Mouse (Mus musculus): ENCODE measurements at regions not wholly inside any gene's neighbourhood (a gene's known extent, or its start where the extent isn't known, plus 50 kb on each side); places are given as distances from the start of the nearest gene placed in this dataset.

DNA sequence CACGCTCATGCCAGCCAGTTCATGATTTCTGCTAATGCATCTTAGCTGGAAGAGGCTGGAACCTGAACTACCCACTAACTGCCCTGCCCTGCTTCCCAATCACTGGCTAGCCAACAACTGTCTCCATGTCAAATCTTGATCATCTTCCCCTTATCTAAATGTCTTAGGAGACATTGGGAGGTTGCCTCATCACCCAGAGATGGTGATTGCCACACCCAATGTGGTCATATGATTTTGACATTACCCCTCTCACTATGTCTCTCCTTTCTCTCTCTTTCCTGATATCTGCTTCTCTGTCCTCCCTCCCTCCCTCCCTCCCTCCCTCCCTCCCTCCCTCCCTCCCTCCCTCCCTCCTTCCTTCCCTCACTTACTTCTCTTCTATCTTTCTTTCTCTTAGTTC lies 643.3 kb upstream of the Nrp1 start:
- WGBS, result 89% methylated on average over 1 of the region's 1 CpGs
- H3K4me1 ChIP-seq (replicated peaks), result peaks cover 11% of the 10 kb centered on the region
- ATAC-seq (ENCODE audit: low read depth), result no peak

GRCm38 (mm10) chr8:127717969-127718368 lies 640.4 kb upstream of the Nrp1 start:
- no peak for ATAC-seq (ENCODE audit: low read depth)
- no peaks in the 10 kb centered on the region for H3K27me3 ChIP-seq
- H3K9me3 ChIP-seq, result no peaks in the 10 kb centered on the region
- peaks cover 22% of the 10 kb centered on the region for H3K4me1 ChIP-seq (replicated peaks)
- H3K36me3 ChIP-seq, result no peaks in the 10 kb centered on the region
- H3K4me2 ChIP-seq, result no peak overlapping the region
- H3K4me3 ChIP-seq, result no peak overlapping the region
- no peak overlapping the region for H3K27ac ChIP-seq (replicated peaks)
- H3K9ac ChIP-seq, result no peak overlapping the region

More for the DNA sequence above, 643.3 kb upstream of the Nrp1 start:
- Histone ChIP-seq H3K27me3 (no peaks in the 10 kb centered on the region), H3K27ac (replicated peaks) (no peak overlapping the region), H3K36me3 (no peaks in the 10 kb centered on the region), H3K4me2 (no peak overlapping the region), H3K4me3 (no peak overlapping the region), H3K9ac (no peak overlapping the region), H3K9me3 (no peaks in the 10 kb centered on the region)

- no peak overlapping the region for H3K4me3 ChIP-seq
- peak overlapping the region; percentile 4; the same call in 1 of the 2 replicates for H3K27ac ChIP-seq (replicated peaks)
- no peak for ATAC-seq (ENCODE audit: low read depth)
- peaks cover 22% of the 10 kb centered on the region for H3K4me1 ChIP-seq (replicated peaks)
- no peak overlapping the region for H3K9ac ChIP-seq
- H3K9me3 ChIP-seq, result no peaks in the 10 kb centered on the region
- 14% methylated on average over 6 of the region's 6 CpGs for WGBS
- H3K36me3 ChIP-seq, result no peaks in the 10 kb centered on the region
- H3K27me3 ChIP-seq, result no peaks in the 10 kb centered on the region
- H3K4me2 ChIP-seq, result no peak overlapping the region
Observed at GRCm38 (mm10) chr8:127719881-127720280, 638.5 kb upstream of the Nrp1 start.

DNA sequence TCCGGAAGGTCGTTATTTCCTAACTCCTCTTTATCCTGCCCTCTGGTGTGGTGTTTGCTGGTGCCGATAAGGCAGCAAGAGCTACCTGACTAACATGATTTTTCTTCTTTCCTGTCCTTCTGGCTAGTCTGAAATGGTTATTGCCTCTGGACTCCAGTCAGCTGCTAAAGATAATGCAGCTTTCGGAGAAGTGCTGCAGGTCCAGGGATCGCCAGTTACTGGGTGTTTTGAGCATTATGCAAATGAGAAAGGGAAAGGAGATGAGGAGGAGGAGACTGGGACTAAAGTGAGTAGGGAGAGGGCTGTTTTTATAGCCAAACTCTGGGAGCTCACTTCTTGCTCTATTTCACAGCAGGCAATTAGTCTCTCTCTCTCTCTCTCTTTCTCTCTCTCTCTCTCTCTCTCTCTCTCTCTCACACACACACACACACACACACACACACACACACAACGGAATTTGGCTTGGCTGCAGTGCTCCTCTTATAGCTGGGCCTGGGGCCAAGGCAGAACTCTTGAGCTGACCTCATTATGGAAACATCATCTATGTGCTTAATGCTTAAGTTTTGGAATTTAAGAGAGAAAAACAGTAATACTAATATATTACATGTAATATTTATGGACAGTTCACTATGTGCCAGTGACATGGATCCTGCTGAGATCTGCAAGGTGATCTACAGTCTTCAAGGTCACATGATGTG lies 637.7 kb upstream of the Nrp1 start:
- H3K27me3 ChIP-seq, result no peaks in the 10 kb centered on the region
- WGBS, result 20% methylated on average over 6 of the region's 6 CpGs
- H3K9me3 ChIP-seq, result no peaks in the 10 kb centered on the region
- no peak overlapping the region for H3K4me3 ChIP-seq
- peaks cover 22% of the 10 kb centered on the region for H3K4me1 ChIP-seq (replicated peaks)
- ATAC-seq (ENCODE audit: low read depth), result no peak
- H3K27ac ChIP-seq (replicated peaks), result 0 out of 2 replicates have a peak overlapping the region, but pooled peaks have one; percentile 4
- no peaks in the 10 kb centered on the region for H3K36me3 ChIP-seq
- H3K9ac ChIP-seq, result no peak overlapping the region
- peak overlapping the region; percentile 18; the same call in 1 of the 2 replicates for H3K4me2 ChIP-seq

GRCm38 (mm10) chr8:127721624-127722023 lies 636.8 kb upstream of the Nrp1 start:
- Histone ChIP-seq H3K9ac (no peak overlapping the region), H3K9me3 (no peaks in the 10 kb centered on the region), H3K27ac (replicated peaks) (no peak overlapping the region), H3K36me3 (no peaks in the 10 kb centered on the region), H3K4me1 (replicated peaks) (peaks cover 22% of the 10 kb centered on the region), H3K4me3 (no peak overlapping the region), H3K4me2 (no peak overlapping the region), H3K27me3 (no peaks in the 10 kb centered on the region)
- WGBS, result 22% methylated on average over 1 of the region's 1 CpGs
- no peak for ATAC-seq (ENCODE audit: low read depth)

DNA sequence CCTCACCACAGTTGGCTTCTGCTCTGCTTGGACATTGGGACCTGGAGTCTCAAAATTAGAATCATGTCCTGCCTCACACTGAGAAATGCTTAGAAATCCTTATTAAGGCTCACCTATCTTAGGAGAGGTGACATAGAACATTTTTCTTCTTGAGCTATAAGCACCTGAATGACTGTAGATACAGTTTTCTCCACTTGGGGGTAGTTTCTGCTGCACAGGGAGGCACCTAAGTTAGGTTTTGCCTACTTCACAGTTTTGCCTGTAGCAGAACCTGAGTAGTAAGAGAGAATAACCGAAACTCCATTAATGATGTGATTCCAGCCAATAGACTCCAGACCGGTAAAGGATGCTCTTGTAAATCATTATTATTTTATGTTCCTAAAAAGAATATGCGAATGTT lies 624.3 kb upstream of the Nrp1 start:
- no peak for ATAC-seq (ENCODE audit: low read depth)
- Histone ChIP-seq H3K36me3 (no peaks in the 10 kb centered on the region), H3K9me3 (no peaks in the 10 kb centered on the region), H3K4me2 (no peak overlapping the region), H3K9ac (no peak overlapping the region), H3K4me3 (no peak overlapping the region), H3K4me1 (replicated peaks) (no peaks in the 10 kb centered on the region), H3K27me3 (no peaks in the 10 kb centered on the region), H3K27ac (replicated peaks) (no peak overlapping the region)
- 91% methylated on average over 3 of the region's 3 CpGs for WGBS

DNA sequence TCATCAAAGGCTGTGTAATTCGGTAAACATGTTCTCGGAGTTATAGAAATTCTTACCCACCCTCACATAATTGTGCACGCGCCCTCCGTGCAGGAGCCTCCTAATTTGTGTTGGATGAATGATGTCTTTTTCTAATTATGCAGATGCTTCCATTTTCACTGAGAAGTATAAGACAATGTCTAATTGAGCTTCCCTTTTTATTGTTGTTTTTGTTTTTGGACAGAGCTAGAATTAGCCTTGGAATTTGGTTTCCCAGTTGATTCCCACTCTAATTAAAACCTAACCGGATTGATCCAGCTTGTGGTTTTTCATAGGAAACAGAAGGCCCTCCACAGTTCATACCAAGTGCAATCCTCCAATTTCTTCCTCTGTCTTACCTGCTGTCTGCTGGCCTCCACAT lies 616.2 kb upstream of the Nrp1 start:
- 86% methylated on average over 6 of the region's 6 CpGs for WGBS
- H3K27ac ChIP-seq (replicated peaks), result no peak overlapping the region
- H3K4me3 ChIP-seq, result no peak overlapping the region
- H3K36me3 ChIP-seq, result no peaks in the 10 kb centered on the region
- H3K27me3 ChIP-seq, result no peaks in the 10 kb centered on the region
- H3K9me3 ChIP-seq, result no peaks in the 10 kb centered on the region
- H3K4me1 ChIP-seq (replicated peaks), result no peaks in the 10 kb centered on the region
- no peak overlapping the region for H3K9ac ChIP-seq
- H3K4me2 ChIP-seq, result no peak overlapping the region
- ATAC-seq (ENCODE audit: low read depth), result no peak

GRCm38 (mm10) chr8:127745221-127745620 lies 613.2 kb upstream of the Nrp1 start:
- no peaks in the 10 kb centered on the region for H3K4me1 ChIP-seq (replicated peaks)
- ATAC-seq (ENCODE audit: low read depth), result no peak
- 89% methylated on average over 4 of the region's 4 CpGs for WGBS

GRCm38 (mm10) chr8:127746456-127746855 lies 611.9 kb upstream of the Nrp1 start:
- H3K36me3 ChIP-seq, result no peaks in the 10 kb centered on the region
- no peaks in the 10 kb centered on the region for H3K27me3 ChIP-seq
- no peak overlapping the region for H3K4me2 ChIP-seq
- no peak for ATAC-seq (ENCODE audit: low read depth)
- H3K9me3 ChIP-seq, result no peaks in the 10 kb centered on the region
- no peak overlapping the region for H3K9ac ChIP-seq
- H3K4me3 ChIP-seq, result no peak overlapping the region
- no peaks in the 10 kb centered on the region for H3K4me1 ChIP-seq (replicated peaks)
- H3K27ac ChIP-seq (replicated peaks), result no peak overlapping the region
- WGBS, result 84% methylated on average over 8 of the region's 8 CpGs

More at GRCm38 (mm10) chr8:127745221-127745620, 613.2 kb upstream of the Nrp1 start:
- Histone ChIP-seq H3K9ac (no peak overlapping the region), H3K27me3 (no peaks in the 10 kb centered on the region), H3K4me3 (no peak overlapping the region), H3K9me3 (no peaks in the 10 kb centered on the region), H3K27ac (replicated peaks) (no peak overlapping the region), H3K36me3 (no peaks in the 10 kb centered on the region), H3K4me2 (no peak overlapping the region)

- Histone ChIP-seq H3K9me3 (no peaks in the 10 kb centered on the region), H3K9ac (no peak overlapping the region), H3K27me3 (no peaks in the 10 kb centered on the region), H3K4me1 (replicated peaks) (no peaks in the 10 kb centered on the region), H3K4me2 (no peak overlapping the region), H3K36me3 (no peaks in the 10 kb centered on the region), H3K4me3 (no peak overlapping the region), H3K27ac (replicated peaks) (no peak overlapping the region)
- ATAC-seq (ENCODE audit: low read depth), result no peak
- WGBS, result 85% methylated on average over 5 of the region's 5 CpGs
Observed at GRCm38 (mm10) chr8:127752871-127753270, 605.5 kb upstream of the Nrp1 start.

- Histone ChIP-seq H3K4me1 (replicated peaks) (no peaks in the 10 kb centered on the region), H3K27ac (replicated peaks) (no peak overlapping the region), H3K27me3 (no peaks in the 10 kb centered on the region), H3K9me3 (no peaks in the 10 kb centered on the region), H3K4me2 (no peak overlapping the region), H3K9ac (no peak overlapping the region), H3K36me3 (no peaks in the 10 kb centered on the region), H3K4me3 (no peak overlapping the region)
- no peak for ATAC-seq (ENCODE audit: low read depth)
- whole genome bisulfite sequencing, result 86% methylated on average over 5 of the region's 5 CpGs
Observed at GRCm38 (mm10) chr8:127753793-127754565, 604.4 kb upstream of the Nrp1 start.

GRCm38 (mm10) chr8:127757396-127757795 lies 601.0 kb upstream of the Nrp1 start:
- 86% methylated on average over 2 of the region's 2 CpGs for WGBS
- H3K4me1 ChIP-seq (replicated peaks), result no peaks in the 10 kb centered on the region
- no peak overlapping the region for H3K4me2 ChIP-seq
- H3K27ac ChIP-seq (replicated peaks), result no peak overlapping the region
- no peaks in the 10 kb centered on the region for H3K36me3 ChIP-seq
- no peak overlapping the region for H3K4me3 ChIP-seq
- H3K27me3 ChIP-seq, result no peaks in the 10 kb centered on the region
- no peak for ATAC-seq (ENCODE audit: low read depth)
- H3K9ac ChIP-seq, result no peak overlapping the region
- no peaks in the 10 kb centered on the region for H3K9me3 ChIP-seq

Data from neural tube, embryonic 13.5 days (tissue).